Mouse (Mus musculus) midbrain, embryonic 11.5 days (tissue): Measurements from ENCODE around the gene Trim6. TPM values are rescaled to one million over a fixed set of nuclear protein-coding genes. Genes with fewer than 3 reads are reported as not detected.
"Not testable (repeated sequence)": the region's sequence is repeated elsewhere in the genome, so short reads cannot be mapped to it uniquely, and the experiment has no call there.

ENCODE experiments used
- ATAC-seq: fragments of 200-750 bp; cut with Nextera tagmentation; 2 replicates; pipeline ENCODE4 v1.8.0; 2017; ENCODE audit warnings: moderate TSS enrichment, moderate library complexity; ENCODE audit not compliant: low FRiP score
- DNase-seq: peaks from one replicate; pipeline ENCODE4 v3.0.0; 2015; ENCODE audit warnings: low spot score; ENCODE audit errors: missing footprints
- H3K27ac ChIP-seq: fragments of 300-500 bp; sonication (generic); 2 replicates; pipeline ENCODE4 v1.5.1; 2014; ENCODE audit warnings: low read depth, low read length
- H3K27me3 ChIP-seq: fragments of 300-500 bp; sonication (generic); 2 replicates; pipeline ENCODE4 v1.6.1; 2014; ENCODE audit warnings: mild to moderate bottlenecking, low read length, moderate library complexity, mixed read lengths; ENCODE audit not compliant: control insufficient read depth, insufficient read depth
- H3K36me3 ChIP-seq: fragments of 300-500 bp; sonication (generic); 2 replicates; pipeline ENCODE4 v1.6.1; 2014; ENCODE audit warnings: mild to moderate bottlenecking, low read length, moderate library complexity, mixed read lengths; ENCODE audit not compliant: control insufficient read depth, insufficient read depth
- H3K4me1 ChIP-seq: fragments of 300-500 bp; sonication (generic); 2 replicates; pipeline ENCODE4 v1.6.1; 2014; ENCODE audit warnings: low read length; ENCODE audit not compliant: control insufficient read depth, insufficient read depth
- H3K4me2 ChIP-seq: fragments of 300-500 bp; sonication (generic); 2 replicates; pipeline ENCODE4 v1.6.1; 2014; ENCODE audit warnings: mild to moderate bottlenecking, moderate library complexity
- H3K4me3 ChIP-seq: fragments of 300-500 bp; sonication (generic); 2 replicates; pipeline ENCODE4 v1.5.1; 2014; ENCODE audit warnings: low read depth, low read length
- H3K9ac ChIP-seq: fragments of 300-500 bp; sonication (generic); 2 replicates; pipeline ENCODE4 v1.6.1; 2014; ENCODE audit warnings: low read length
- H3K9me3 ChIP-seq: fragments of 300-500 bp; sonication (generic); 2 replicates; pipeline ENCODE4 v1.6.1; 2016; ENCODE audit warnings: low read length; ENCODE audit not compliant: control insufficient read depth
- WGBS: fragments of 180-500 bp; shearing (Covaris S2); extraction: QIAGEN DNeasy Blood & Tissue Kit; methylation state at CpG from one replicate; pipeline ENCODE4 v1.1.7; 2014; 5-methylcytosine and 5-hydroxymethylcytosine counted together
- polyA plus RNA-seq: library from polyadenylated mRNA; unstranded; fragments of >200 nt; fragmentation: Nextera tagmentation; extraction: Ambion mirVana; gene quantifications from 2 replicates; pipeline ENCODE4 v1.2.1, GENCODE M21; 2014

The Trim6 gene
- polyA plus RNA-seq, 1 experiment from 2014 or later: 2.8 TPM

DNA sequence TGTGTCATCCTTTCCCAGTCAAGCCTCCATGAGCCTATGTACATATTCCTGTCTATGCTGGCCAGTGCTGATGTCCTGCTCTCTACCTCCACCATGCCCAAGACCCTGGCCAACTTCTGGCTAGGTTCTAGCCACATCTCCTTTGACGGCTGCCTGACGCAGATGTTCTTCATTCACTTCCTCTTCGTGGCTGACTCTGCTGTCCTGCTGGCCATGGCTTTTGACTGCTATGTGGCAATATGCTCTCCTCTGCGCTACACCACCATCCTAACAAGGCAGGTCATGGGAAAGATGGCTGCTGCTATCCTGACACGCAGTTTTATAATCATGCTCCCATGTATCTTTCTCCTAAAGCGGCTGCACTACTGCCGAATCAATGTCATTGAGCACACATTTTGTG is 12.4 kb upstream of the Trim6 start:
- Histone ChIP-seq H3K36me3 (no peaks in the 10 kb centered on the region), H3K9ac (no peak overlapping the region), H3K4me3 (no peak overlapping the region), H3K4me1 (no peaks in the 10 kb centered on the region), H3K9me3 (no peaks in the 10 kb centered on the region), H3K27me3 (no peaks in the 10 kb centered on the region), H3K27ac (no peak overlapping the region), H3K4me2 (no peak overlapping the region)
- DNase-seq (no peak), ATAC-seq (no peak)
- WGBS: 94% methylated on average over 7 of the region's 7 CpGs

DNA sequence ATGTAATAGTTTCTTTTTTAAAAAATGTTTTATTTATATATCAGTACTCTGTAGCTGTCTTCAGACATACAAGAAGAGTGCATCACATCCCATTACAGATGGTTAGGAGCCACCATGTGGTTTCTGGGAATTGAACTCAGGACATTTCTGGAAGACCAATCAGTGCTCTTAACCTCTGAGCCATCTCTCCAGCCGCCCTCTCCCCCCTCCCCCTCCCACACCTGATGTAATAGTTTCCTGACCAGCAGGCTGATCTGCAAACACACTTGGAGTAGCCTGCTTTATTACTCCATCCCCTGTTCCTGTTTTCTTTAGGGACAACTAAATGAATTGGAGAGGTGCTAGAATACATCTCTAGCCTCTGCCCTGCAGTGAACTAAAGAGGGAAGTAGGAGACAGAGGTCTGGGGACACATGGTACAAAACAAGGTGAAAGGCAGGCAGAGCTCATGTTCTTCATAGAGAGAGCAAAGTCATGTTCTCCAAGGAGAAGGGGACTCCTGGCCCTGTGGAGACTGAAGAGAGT is 2.5 kb upstream of the Trim6 start:
- DNase-seq (peak; percentile 12), ATAC-seq (no peak)
- no peaks in the 10 kb centered on the region for H3K36me3 ChIP-seq
- WGBS: 27% methylated on average over 1 of the region's 1 CpGs
- 0 out of 2 replicates have a peak, but pooled peaks cover 4% of the 10 kb centered on the region for H3K4me1 ChIP-seq
- H3K9me3 ChIP-seq: no peaks in the 10 kb centered on the region
- H3K9ac ChIP-seq: no peak overlapping the region
- no peak overlapping the region for H3K4me3 ChIP-seq
- H3K27ac ChIP-seq: no peak overlapping the region
- H3K27me3 ChIP-seq: no peaks in the 10 kb centered on the region
- no peak overlapping the region for H3K4me2 ChIP-seq

DNA sequence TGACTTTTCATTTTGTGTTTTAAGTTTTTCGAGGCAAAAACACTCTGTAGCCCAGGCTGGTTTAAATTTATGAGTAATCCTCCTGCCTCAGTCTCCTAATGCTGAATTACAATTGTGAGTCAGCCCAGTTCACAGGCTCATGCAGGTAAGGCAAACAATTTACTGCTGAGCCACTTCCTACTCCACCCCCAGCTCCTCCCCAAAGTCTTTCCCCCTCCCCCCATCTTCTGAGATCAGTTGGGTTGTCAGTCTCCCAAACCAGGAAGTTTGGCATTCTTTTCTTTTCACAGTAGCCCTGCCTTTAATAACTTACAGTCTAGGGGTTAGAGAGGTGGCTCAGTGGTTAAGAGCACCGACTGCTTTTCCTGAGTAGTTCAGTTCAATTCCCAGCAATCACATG is 712 bp upstream of the Trim6 start:
- 89% methylated on average over 2 of the region's 2 CpGs for WGBS
- Histone ChIP-seq H3K4me3 (no peak overlapping the region), H3K27ac (no peak overlapping the region), H3K9me3 (no peaks in the 10 kb centered on the region), H3K4me1 (0 out of 2 replicates have a peak, but pooled peaks cover 4% of the 10 kb centered on the region), H3K36me3 (no peaks in the 10 kb centered on the region), H3K9ac (no peak overlapping the region), H3K27me3 (no peaks in the 10 kb centered on the region), H3K4me2 (no peak overlapping the region)
- no peak for ATAC-seq
- peak; percentile 35 for DNase-seq

DNA sequence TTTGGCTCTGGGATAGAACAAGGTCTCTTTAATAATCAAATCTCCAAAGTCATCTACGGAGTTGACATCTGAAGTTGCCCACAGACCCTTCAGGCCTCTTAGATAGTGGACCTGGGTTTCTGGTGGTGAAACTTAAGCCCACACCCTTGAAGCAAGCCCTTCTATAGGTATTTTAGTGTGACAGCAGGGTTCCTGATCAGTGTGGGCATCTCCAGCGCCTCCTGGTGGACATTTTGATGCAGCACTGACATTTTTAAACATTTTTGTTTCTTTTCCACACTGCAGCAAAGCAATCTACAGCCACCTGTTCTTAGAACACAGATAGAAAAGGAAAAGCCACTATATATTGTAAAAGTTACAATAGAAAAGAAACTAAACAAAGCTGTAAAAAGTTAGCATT is 12.6 kb downstream of the Trim6 start:
- DNase-seq: peak; percentile 85
- no peaks in the 10 kb centered on the region for H3K9me3 ChIP-seq
- no peaks in the 10 kb centered on the region for H3K36me3 ChIP-seq
- no peak overlapping the region for H3K4me2 ChIP-seq
- 34% methylated on average over 2 of the region's 2 CpGs for WGBS
- H3K27ac ChIP-seq: no peak overlapping the region
- no peaks in the 10 kb centered on the region for H3K27me3 ChIP-seq
- no peak overlapping the region for H3K4me3 ChIP-seq
- H3K4me1 ChIP-seq: no peaks in the 10 kb centered on the region
- H3K9ac ChIP-seq: no peak overlapping the region
- no peak for ATAC-seq

DNA sequence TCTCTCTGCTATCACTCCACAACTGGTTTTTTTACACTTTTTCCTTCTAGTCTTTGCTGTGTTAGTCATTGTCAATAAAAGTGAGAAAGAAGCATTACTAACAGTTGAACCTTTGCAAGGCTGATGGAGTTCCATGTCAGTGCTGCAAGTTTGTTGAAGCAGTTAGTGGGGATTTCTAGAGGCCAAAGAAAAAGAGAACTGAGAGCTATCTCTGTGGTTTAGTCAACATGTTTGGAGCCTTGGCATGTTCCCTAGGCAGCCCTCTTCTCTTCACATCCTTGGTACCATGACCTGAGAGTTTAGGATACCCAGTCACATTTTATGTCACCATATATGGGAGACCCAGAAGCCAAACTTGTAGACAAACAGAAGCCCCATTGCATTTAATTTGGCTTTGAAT is 22.3 kb downstream of the Trim6 start:
- H3K4me3 ChIP-seq: no peak overlapping the region
- H3K36me3 ChIP-seq: no peaks in the 10 kb centered on the region
- H3K27ac ChIP-seq: no peak overlapping the region
- H3K4me2 ChIP-seq: no peak overlapping the region
- no peaks in the 10 kb centered on the region for H3K4me1 ChIP-seq
- H3K9ac ChIP-seq: no peak overlapping the region
- no peaks in the 10 kb centered on the region for H3K9me3 ChIP-seq
- DNase-seq (no peak), ATAC-seq (no peak)
- H3K27me3 ChIP-seq: no peaks in the 10 kb centered on the region

DNA sequence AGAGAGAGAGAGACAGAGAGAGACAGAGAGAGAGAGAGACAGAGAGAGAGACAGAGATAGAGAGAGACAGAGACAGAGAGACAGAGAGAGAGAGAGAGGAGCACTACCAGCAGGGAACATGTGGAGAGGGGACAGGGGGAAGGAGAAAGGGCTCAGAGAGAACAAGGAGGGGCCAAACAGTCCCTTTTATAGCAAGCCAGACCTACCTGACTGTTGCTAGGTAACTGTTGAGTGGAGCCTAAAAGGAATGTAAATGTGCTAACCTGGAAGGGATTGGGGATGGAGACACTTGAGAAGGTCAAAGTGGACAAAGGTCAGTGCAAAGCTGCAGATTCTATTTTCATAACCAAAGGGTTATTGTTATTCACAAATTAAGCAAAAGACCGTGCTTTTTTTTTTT is 25.0 kb downstream of the Trim6 start:
- DNase-seq (no peak), ATAC-seq (no peak)
- Histone ChIP-seq H3K4me1 (no peaks in the 10 kb centered on the region), H3K27ac (no peak overlapping the region), H3K27me3 (no peaks in the 10 kb centered on the region), H3K9ac (no peak overlapping the region), H3K4me3 (no peak overlapping the region), H3K4me2 (no peak overlapping the region), H3K36me3 (no peaks in the 10 kb centered on the region), H3K9me3 (no peaks in the 10 kb centered on the region)
- WGBS: 81% methylated on average over 1 of the region's 1 CpGs

DNA sequence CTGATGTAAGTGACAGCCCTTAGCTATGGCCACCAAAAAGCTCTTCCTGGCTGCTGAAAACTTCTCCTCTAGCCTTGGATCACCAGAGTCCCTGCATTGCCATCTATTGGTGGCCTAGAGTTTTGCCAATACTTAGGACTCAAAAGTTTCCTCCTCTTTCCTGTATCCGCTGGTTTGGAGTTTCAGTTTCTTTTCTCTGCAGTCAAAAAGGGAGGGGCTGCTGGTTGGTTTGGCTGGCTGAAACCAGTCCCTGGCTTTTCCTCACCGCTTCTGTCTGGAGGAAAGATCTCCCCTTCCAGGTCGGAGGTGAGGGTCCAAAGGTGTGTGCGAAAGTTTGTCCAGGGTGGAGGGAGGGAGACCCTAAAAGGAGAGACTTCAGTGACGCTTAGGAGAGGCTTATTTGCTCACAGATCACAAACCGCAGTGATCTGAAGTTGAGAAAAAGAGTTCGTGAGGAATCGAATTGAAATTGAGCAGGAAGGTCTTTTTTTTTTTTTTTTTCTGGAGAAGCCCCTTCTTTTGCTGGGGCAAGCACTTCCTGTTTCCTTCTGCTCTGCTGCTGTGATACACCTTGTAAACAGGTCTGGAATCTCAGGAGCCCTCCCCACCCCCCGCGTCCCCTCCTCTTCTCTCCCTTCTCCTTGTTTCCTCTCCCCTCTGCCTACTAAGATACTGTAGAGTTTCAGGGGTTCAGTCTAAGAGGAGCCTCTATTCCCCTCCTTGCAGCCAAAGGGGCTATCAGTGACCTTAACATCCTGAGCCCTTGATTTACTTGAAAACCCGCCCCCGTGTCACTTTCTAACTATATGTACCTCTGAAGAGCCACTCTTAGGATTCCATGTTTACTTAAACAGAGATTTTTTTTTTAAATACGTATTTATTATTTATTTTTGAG is 25.9 kb downstream of the Trim6 start, which contains the start of gene Trim34a:
Gene Trim34a (plus strand): TSS at position 171 of the 895 bp plus-strand sequence.
- Histone ChIP-seq H3K36me3 (no peaks in the 10 kb centered on the region), H3K27ac (no peak within 1 kb of the TSS), H3K9me3 (no peaks in the 10 kb centered on the region), H3K27me3 (no peaks in the 10 kb centered on the region), H3K4me2 (peak within 1 kb of the TSS; percentile 34), H3K9ac (peak within 1 kb of the TSS; percentile 37; the same call in 1 of the 2 replicates), H3K4me1 (no peaks in the 10 kb centered on the region), H3K4me3 (peak within 1 kb of the TSS; percentile 17)
- DNase-seq: peak; percentile 86
- WGBS: 12% methylated on average over 13 of the region's 13 CpGs
- peak; percentile 68 for ATAC-seq

DNA sequence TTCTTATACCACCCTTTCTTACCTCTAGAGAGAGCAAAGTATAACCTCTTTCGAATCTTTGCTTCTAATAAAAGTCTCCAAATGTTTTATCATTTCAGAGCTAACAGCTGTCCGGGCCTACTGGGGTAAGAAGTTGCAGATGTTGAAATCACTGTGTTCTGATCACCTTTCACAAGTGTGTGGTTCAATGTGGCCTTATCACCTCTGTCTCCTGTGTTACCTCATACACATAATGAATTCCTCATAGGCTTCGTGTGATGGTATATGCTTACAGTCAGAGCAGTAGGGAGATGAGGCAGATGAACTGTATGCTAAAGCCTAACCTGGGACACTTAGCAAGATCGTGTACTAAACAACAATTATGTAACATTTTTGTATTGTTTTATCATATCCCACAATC is 41.8 kb downstream of the Trim6 start:
- H3K4me2 ChIP-seq, H3K9me3 ChIP-seq, DNase-seq, H3K36me3 ChIP-seq, H3K27me3 ChIP-seq, H3K4me1 ChIP-seq, ATAC-seq, H3K27ac ChIP-seq, H3K9ac ChIP-seq, H3K4me3 ChIP-seq: not testable (repeated sequence)
- 89% methylated on average over 4 of the region's 4 CpGs for WGBS

DNA sequence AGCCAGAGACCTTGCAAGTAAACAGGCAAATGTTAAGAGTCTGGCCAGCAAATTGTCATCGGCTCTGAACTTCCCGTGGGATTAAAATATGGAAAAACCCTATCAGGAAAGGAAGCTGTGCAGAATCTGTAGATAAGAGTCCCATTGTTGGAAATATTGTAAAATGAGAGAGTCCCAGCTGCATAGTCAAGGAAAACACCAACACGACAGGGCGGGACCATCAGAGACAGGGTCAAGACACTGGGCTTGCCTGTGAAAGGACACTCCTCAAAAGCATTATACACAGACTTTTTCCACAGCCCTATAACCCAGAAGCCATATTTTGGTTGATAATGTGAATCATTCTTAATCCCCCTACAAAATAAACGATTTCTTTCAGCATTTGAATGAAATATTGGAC is 46.7 kb downstream of the Trim6 start:
- not testable (repeated sequence) for DNase-seq, H3K27ac ChIP-seq, H3K4me2 ChIP-seq, H3K9ac ChIP-seq, H3K27me3 ChIP-seq, H3K36me3 ChIP-seq, H3K9me3 ChIP-seq, H3K4me1 ChIP-seq, ATAC-seq, H3K4me3 ChIP-seq
- 90% methylated on average over 3 of the region's 5 CpGs for WGBS
